Mouse (Mus musculus): ENCODE measurements around the gene Txnrd1. TPM values are rescaled to one million over a fixed set of nuclear protein-coding genes. Genes with fewer than 3 reads are reported as not detected.

Txnrd1 gene
- polyA plus RNA-seq, 1 experiment from 2014 or later = 44.1 TPM

DNA sequence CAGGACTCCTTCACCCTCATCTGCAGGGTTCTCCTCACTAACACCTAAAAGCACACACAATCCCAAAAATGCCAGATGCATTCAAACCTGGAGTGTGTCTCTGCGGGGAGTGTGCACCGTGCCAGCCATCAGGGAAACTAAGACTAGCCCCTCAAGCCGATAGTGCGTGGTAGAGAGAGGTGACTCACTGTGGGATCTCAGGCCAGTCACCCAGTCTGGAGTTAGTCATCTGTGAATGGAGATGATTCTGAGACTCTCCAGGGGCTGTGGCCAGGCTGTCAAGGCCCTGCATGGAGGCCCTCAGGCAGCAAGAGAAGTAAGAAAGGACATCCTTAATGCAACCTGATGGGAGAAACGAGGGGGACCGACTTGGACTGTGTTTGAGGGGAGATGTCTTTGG lies 18.0 kb downstream of the Txnrd1 start:
- no peak for ATAC-seq (ENCODE audit: low read depth)
- Histone ChIP-seq H3K4me2 (ENCODE audit: low read depth, low read length) (no peak overlapping the region), H3K27me3 (ENCODE audit: control insufficient read depth, insufficient read depth, low read depth, low read length) (no peaks in the 10 kb centered on the region), H3K36me3 (ENCODE audit: control insufficient read depth, insufficient read depth) (no peaks in the 10 kb centered on the region), H3K27ac (ENCODE audit: low read length) (no peak overlapping the region), H3K9me3 (replicated peaks; ENCODE audit: control insufficient read depth, low read length) (no peaks in the 10 kb centered on the region), H3K4me3 (ENCODE audit: low read depth, low read length) (no peak overlapping the region), H3K4me1 (ENCODE audit: control insufficient read depth, low read depth, low read length) (no peaks in the 10 kb centered on the region), H3K9ac (ENCODE audit: low read depth, low read length) (no peak overlapping the region)
- WGBS (ENCODE audit: insufficient replicate concordance) = 80% methylated on average over 6 of the region's 6 CpGs

GRCm38 (mm10) chr10:82858032-82858680 lies 24.4 kb downstream of the Txnrd1 start:
- H3K27ac ChIP-seq (ENCODE audit: low read length) = peak overlapping the region; percentile 68
- 50% methylated on average over 10 of the region's 10 CpGs for WGBS (ENCODE audit: insufficient replicate concordance)
- no peaks in the 10 kb centered on the region for H3K27me3 ChIP-seq (ENCODE audit: control insufficient read depth, insufficient read depth, low read depth, low read length)
- peak overlapping the region; percentile 84 for H3K9ac ChIP-seq (ENCODE audit: low read depth, low read length)
- peaks cover 25% of the 10 kb centered on the region for H3K4me1 ChIP-seq (ENCODE audit: control insufficient read depth, low read depth, low read length)
- H3K4me3 ChIP-seq (ENCODE audit: low read depth, low read length) = peak overlapping the region; percentile 78
- no peak for ATAC-seq (ENCODE audit: low read depth)
- H3K36me3 ChIP-seq (ENCODE audit: control insufficient read depth, insufficient read depth) = no peaks in the 10 kb centered on the region
- no peaks in the 10 kb centered on the region for H3K9me3 ChIP-seq (replicated peaks; ENCODE audit: control insufficient read depth, low read length)
- H3K4me2 ChIP-seq (ENCODE audit: low read depth, low read length) = peak overlapping the region; percentile 85

GRCm38 (mm10) chr10:82858691-82859532 lies 25.2 kb downstream of the Txnrd1 start:
- H3K9ac ChIP-seq (ENCODE audit: low read depth, low read length) = peak overlapping the region; percentile 84
- peak overlapping the region; percentile 85 for H3K4me2 ChIP-seq (ENCODE audit: low read depth, low read length)
- peak; percentile 89 for ATAC-seq (ENCODE audit: low read depth)
- H3K9me3 ChIP-seq (replicated peaks; ENCODE audit: control insufficient read depth, low read length) = no peaks in the 10 kb centered on the region
- H3K4me1 ChIP-seq (ENCODE audit: control insufficient read depth, low read depth, low read length) = peaks cover 30% of the 10 kb centered on the region
- H3K27ac ChIP-seq (ENCODE audit: low read length) = peak overlapping the region; percentile 90
- H3K27me3 ChIP-seq (ENCODE audit: control insufficient read depth, insufficient read depth, low read depth, low read length) = no peaks in the 10 kb centered on the region
- WGBS (ENCODE audit: insufficient replicate concordance) = under 1% methylated on average over 49 of the region's 49 CpGs
- peaks cover 3% of the 10 kb centered on the region for H3K36me3 ChIP-seq (ENCODE audit: control insufficient read depth, insufficient read depth)
- peak overlapping the region; percentile 78 for H3K4me3 ChIP-seq (ENCODE audit: low read depth, low read length)

GRCm38 (mm10) chr10:82859533-82859915 lies 25.8 kb downstream of the Txnrd1 start:
- peaks cover 9% of the 10 kb centered on the region for H3K36me3 ChIP-seq (ENCODE audit: control insufficient read depth, insufficient read depth)
- peak overlapping the region; percentile 85 for H3K4me2 ChIP-seq (ENCODE audit: low read depth, low read length)
- no peaks in the 10 kb centered on the region for H3K9me3 ChIP-seq (replicated peaks; ENCODE audit: control insufficient read depth, low read length)
- H3K27me3 ChIP-seq (ENCODE audit: control insufficient read depth, insufficient read depth, low read depth, low read length) = no peaks in the 10 kb centered on the region
- peak overlapping the region; percentile 90 for H3K27ac ChIP-seq (ENCODE audit: low read length)
- WGBS (ENCODE audit: insufficient replicate concordance) = under 1% methylated on average over 8 of the region's 8 CpGs
- peak; percentile 65 for ATAC-seq (ENCODE audit: low read depth)
- peaks cover 30% of the 10 kb centered on the region for H3K4me1 ChIP-seq (ENCODE audit: control insufficient read depth, low read depth, low read length)
- H3K9ac ChIP-seq (ENCODE audit: low read depth, low read length) = peak overlapping the region; percentile 84
- peak overlapping the region; percentile 78 for H3K4me3 ChIP-seq (ENCODE audit: low read depth, low read length)

GRCm38 (mm10) chr10:82860181-82860928 lies 26.6 kb downstream of the Txnrd1 start:
- no peaks in the 10 kb centered on the region for H3K9me3 ChIP-seq (replicated peaks; ENCODE audit: control insufficient read depth, low read length)
- ATAC-seq (ENCODE audit: low read depth) = peak; percentile 65
- H3K4me2 ChIP-seq (ENCODE audit: low read depth, low read length) = peak overlapping the region; percentile 85
- peaks cover 30% of the 10 kb centered on the region for H3K4me1 ChIP-seq (ENCODE audit: control insufficient read depth, low read depth, low read length)
- under 1% methylated on average over 49 of the region's 50 CpGs for WGBS (ENCODE audit: insufficient replicate concordance)
- peak overlapping the region; percentile 78 for H3K4me3 ChIP-seq (ENCODE audit: low read depth, low read length)
- peaks cover 11% of the 10 kb centered on the region for H3K36me3 ChIP-seq (ENCODE audit: control insufficient read depth, insufficient read depth)
- H3K9ac ChIP-seq (ENCODE audit: low read depth, low read length) = peak overlapping the region; percentile 84
- peak overlapping the region; percentile 90 for H3K27ac ChIP-seq (ENCODE audit: low read length)
- no peaks in the 10 kb centered on the region for H3K27me3 ChIP-seq (ENCODE audit: control insufficient read depth, insufficient read depth, low read depth, low read length)

- peak overlapping the region; percentile 78 for H3K4me3 ChIP-seq (ENCODE audit: low read depth, low read length)
- H3K27ac ChIP-seq (ENCODE audit: low read length) = peak overlapping the region; percentile 90
- no peaks in the 10 kb centered on the region for H3K9me3 ChIP-seq (replicated peaks; ENCODE audit: control insufficient read depth, low read length)
- ATAC-seq (ENCODE audit: low read depth) = no peak
- peak overlapping the region; percentile 84 for H3K9ac ChIP-seq (ENCODE audit: low read depth, low read length)
- H3K4me1 ChIP-seq (ENCODE audit: control insufficient read depth, low read depth, low read length) = peaks cover 30% of the 10 kb centered on the region
- no peaks in the 10 kb centered on the region for H3K27me3 ChIP-seq (ENCODE audit: control insufficient read depth, insufficient read depth, low read depth, low read length)
- peak overlapping the region; percentile 85 for H3K4me2 ChIP-seq (ENCODE audit: low read depth, low read length)
- peaks cover 11% of the 10 kb centered on the region for H3K36me3 ChIP-seq (ENCODE audit: control insufficient read depth, insufficient read depth)
- WGBS (ENCODE audit: insufficient replicate concordance) = 9% methylated on average over 8 of the region's 8 CpGs
These were observed 27.2 kb downstream of the Txnrd1 start for GRCm38 (mm10) chr10:82860929-82861315.

DNA sequence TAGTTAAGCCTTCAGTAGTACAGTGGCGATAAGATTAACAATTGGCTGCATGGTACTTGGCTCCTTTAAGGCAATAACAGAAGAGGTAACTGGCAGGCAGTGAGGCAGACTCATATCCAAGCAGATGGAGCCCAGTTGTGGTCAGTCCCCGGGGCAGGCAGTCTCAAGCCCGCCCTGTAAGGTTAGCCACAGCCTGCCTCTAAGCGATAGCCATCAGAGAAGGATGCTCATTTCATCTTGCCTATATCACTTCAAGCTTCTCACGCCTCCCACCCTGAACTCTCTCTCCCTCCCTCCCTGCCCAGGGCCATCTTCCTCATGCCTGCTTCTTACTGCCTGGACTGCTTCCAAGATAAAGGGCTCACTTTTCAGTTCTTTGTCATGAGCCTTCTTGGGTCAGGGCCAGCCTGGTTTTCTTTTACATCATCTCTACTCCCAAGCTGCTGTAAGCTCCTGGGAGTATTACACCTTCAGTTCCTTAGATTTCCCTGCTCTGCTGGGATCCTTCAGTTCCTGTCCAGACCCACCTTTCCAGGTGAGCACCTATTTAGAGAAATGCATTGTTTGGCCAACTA lies 29.4 kb downstream of the Txnrd1 start:
- Histone ChIP-seq H3K9me3 (replicated peaks; ENCODE audit: control insufficient read depth, low read length) (no peaks in the 10 kb centered on the region), H3K4me1 (ENCODE audit: control insufficient read depth, low read depth, low read length) (peaks cover 34% of the 10 kb centered on the region), H3K27me3 (ENCODE audit: control insufficient read depth, insufficient read depth, low read depth, low read length) (no peaks in the 10 kb centered on the region), H3K4me2 (ENCODE audit: low read depth, low read length) (no peak overlapping the region), H3K9ac (ENCODE audit: low read depth, low read length) (no peak overlapping the region), H3K36me3 (ENCODE audit: control insufficient read depth, insufficient read depth) (peaks cover 18% of the 10 kb centered on the region), H3K27ac (ENCODE audit: low read length) (no peak overlapping the region), H3K4me3 (ENCODE audit: low read depth, low read length) (no peak overlapping the region)
- WGBS (ENCODE audit: insufficient replicate concordance) = 60% methylated on average over 5 of the region's 5 CpGs
- ATAC-seq (ENCODE audit: low read depth) = no peak

DNA sequence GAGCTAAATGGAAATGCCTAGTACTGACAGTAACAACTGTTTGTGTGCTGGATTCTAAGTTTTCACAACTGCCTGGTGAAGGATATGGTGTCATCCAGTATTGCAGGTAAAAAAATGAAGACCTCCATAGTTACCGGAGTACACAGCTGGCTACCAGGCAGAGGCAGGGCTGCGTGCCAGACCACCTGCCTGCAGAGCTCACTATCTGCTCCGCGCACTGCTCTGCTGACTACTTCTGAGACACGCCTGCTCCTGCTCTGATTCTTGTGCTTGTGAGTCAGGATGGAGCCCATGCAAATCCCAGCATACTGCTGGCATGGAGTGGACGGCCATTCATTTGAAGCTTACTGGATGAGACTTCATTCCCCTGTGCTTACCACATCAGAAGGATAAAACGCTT lies 30.1 kb downstream of the Txnrd1 start:
- no peak overlapping the region for H3K27ac ChIP-seq (ENCODE audit: low read length)
- 58% methylated on average over 7 of the region's 7 CpGs for WGBS (ENCODE audit: insufficient replicate concordance)
- no peak overlapping the region for H3K4me3 ChIP-seq (ENCODE audit: low read depth, low read length)
- peaks cover 18% of the 10 kb centered on the region for H3K36me3 ChIP-seq (ENCODE audit: control insufficient read depth, insufficient read depth)
- H3K4me2 ChIP-seq (ENCODE audit: low read depth, low read length) = no peak overlapping the region
- H3K9me3 ChIP-seq (replicated peaks; ENCODE audit: control insufficient read depth, low read length) = no peaks in the 10 kb centered on the region
- H3K4me1 ChIP-seq (ENCODE audit: control insufficient read depth, low read depth, low read length) = peaks cover 29% of the 10 kb centered on the region
- no peaks in the 10 kb centered on the region for H3K27me3 ChIP-seq (ENCODE audit: control insufficient read depth, insufficient read depth, low read depth, low read length)
- ATAC-seq (ENCODE audit: low read depth) = no peak
- H3K9ac ChIP-seq (ENCODE audit: low read depth, low read length) = no peak overlapping the region

All from liver, embryonic 16.5 days (tissue).